Mouse (Mus musculus): ENCODE data around the gene P2rx2.

P2rx2 gene

DNA sequence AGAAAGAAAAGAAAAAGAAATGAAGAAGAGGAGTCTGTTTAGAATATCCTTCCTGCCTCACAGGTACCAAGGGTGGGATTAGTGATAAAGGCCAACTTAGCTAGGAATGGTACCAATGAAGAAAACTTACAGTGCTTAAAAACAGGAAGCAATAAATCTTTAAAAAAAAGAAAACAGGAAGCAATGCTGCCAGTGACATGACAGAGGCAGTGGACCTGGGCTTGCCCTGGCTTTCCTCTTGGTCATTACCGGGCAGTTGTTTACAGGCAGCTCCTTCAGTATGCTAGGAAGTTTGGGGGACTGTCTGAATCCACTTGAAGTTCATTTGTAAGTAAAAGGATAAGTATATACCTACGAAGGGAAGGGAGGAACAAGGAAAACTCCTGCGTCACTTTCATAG, 12.5 kb downstream of the P2rx2 start:
- DNase-seq (ENCODE audit: low spot score) = no peak

DNA sequence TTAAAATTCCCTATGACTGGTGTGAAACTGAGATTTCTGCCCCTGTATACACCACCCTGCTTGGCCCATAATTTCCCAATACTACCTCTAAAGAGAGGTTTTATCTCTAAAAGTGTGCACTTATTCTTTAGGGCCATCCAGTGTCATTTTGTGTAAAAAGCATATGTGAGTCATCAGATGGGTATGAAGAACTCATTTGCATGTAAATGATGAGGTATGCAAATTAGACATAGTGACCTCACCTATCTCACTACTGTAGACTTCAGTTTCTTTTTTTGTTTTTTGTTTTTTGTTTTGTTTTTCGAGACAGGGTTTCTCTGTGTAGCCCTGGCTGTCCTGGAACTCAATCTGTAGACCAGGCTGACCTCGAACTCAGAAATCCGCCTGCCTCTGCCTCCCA, 29.9 kb downstream of the P2rx2 start:
- DNase-seq (ENCODE audit: low spot score) = no peak

DNA sequence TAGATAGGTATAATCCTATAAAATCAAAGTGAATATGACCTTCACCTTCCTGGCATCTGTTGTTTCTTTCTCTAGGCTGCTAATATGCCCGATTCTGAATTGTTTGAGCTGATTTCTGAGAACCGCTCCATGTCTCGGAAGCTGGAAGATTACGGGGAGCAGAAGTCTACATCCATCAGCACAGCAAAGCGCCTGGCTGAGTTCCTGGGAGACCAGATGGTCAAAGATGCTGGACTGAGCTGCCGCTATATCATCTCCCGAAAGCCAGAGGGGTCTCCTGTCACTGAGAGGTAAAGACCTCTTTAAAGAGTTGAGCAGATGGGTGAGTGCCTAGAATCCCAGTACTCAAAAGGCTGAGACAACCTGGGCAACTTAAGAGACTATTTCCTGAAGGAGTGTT, 34.2 kb downstream of the P2rx2 start:
- DNase-seq (ENCODE audit: low spot score) = no peak

- DNase-seq (ENCODE audit: low spot score) = no peak
Observed at GRCm38 (mm10) chr5:110300591-110300990, 42.4 kb downstream of the P2rx2 start.

GRCm38 (mm10) chr5:110296637-110297036, 46.4 kb downstream of the P2rx2 start:
- no peak for DNase-seq (ENCODE audit: low spot score)

- DNase-seq (ENCODE audit: low spot score) = no peak
Observed at GRCm38 (mm10) chr5:110291649-110292048, 51.4 kb downstream of the P2rx2 start.
